ENCODE assay signal across 12 mouse cellular contexts in the genomic region with DNA sequence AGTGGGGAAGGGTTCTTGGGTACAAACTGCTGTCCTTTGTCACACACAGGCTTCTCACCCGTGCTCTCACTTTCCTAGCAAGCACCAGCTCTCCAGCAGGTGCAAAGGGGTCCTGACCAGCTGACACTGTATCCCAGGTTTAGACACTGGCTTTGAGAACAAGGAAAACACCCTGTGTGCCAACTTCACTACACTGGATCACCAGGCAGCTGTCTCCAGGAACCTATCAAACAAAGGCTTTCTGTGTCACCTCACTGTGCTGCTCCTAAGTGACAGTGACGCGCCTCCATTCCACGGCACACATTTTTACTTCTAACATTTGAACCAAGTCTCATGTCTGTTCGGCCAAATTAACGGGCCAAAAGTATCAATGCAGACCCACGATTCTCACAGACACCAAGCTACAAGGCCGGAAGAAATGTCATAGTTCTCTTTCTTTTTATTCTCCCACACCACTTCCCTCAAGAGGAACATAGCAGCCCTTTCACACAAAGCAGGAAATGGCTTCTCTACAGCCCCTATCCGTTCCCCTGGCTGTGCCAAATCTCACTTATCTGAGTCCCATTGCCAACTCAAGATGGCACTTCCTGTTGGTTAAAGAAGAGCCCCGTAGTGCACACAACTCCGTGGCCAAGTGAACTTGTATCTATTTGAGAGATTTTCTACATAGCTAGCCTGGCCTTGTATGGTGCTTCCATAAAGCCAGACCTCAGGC. TPM values are rescaled to one million over a fixed set of nuclear protein-coding genes. Genes with fewer than 3 reads are reported as not detected.
DNase-seq lines count a peak whose midpoint lies in the region; ATAC-seq and TF ChIP-seq lines count a peak whose summit lies in the region.
"Had no signal": no experiment of that assay in that cellular context is flagged by ENCODE, and none has a peak within 500 bp of the region (broad histone marks: within the 10 kb centered on the region; RNA-seq: fewer than 3 reads in every experiment).

No protein-coding gene starts in this region.

- TF ChIP-seq POLR2A in cortical plate, adult 2 months (IDR thresholded peaks at IDR 0.05; ENCODE audit: extremely low read depth, insufficient read depth, low read length) = no peak

- H3K36me3 ChIP-seq in heart, embryonic 16.5 days (ENCODE audit: control insufficient read depth, insufficient read depth) = peaks cover 13% of the 10 kb centered on the region
- peaks cover 92% of the 10 kb centered on the region for H3K36me3 ChIP-seq in megakaryocyte, embryonic 14.5 days (replicated peaks; ENCODE audit: low read length)

- DNase-seq in heart, adult 9 months (ENCODE audit: low spot score in 2 of 2) = no peak
- DNase-seq in CD4-positive helper T cell, adult 2 months (ENCODE audit: low read depth, low spot score) = peak; percentile 54
- no peak for DNase-seq in layer of hippocampus, adult 9-11 months
- no peak for DNase-seq in cerebellum, postnatal 36 days
- DNase-seq in urinary bladder, postnatal 10 days (ENCODE audit: low spot score) = no peak
- DNase-seq: cerebellum, adult 11-12 months; gastrocnemius, postnatal 25 days had no signal

- no peaks in the 10 kb centered on the region for H3K27me3 ChIP-seq in heart, embryonic 16.5 days (ENCODE audit: control insufficient read depth, insufficient read depth, low read length)
- peaks cover 2% of the 10 kb centered on the region for H3K27me3 ChIP-seq in megakaryocyte, embryonic 14.5 days (replicated peaks)

- no peak overlapping the region for H3K4me2 ChIP-seq in heart, embryonic 16.5 days (ENCODE audit: low read depth, low read length)

- no peaks in the 10 kb centered on the region for H3K9me3 ChIP-seq in heart, embryonic 16.5 days (replicated peaks; ENCODE audit: control insufficient read depth, low read length)
- H3K9me3 ChIP-seq in megakaryocyte, embryonic 14.5 days = no peaks in the 10 kb centered on the region
- H3K9me3 ChIP-seq: G1E had no signal

- H3K27ac ChIP-seq in heart, embryonic 16.5 days (ENCODE audit: low read length) = peak overlapping the region; percentile 51; the same call in 1 of the 2 replicates
- 0 out of 2 replicates have a peak overlapping the region, but pooled peaks have one; percentile 12 for H3K27ac ChIP-seq in cortical plate, adult 2 months (ENCODE audit: insufficient read depth, low read length)

- no peak for TF ChIP-seq CTCF in cortical plate, adult 2 months (IDR thresholded peaks at IDR 0.05; ENCODE audit: extremely low read depth, insufficient read depth, low read length)

- WGBS in heart, embryonic 16.5 days = 44% methylated on average over 11 of the region's 11 CpGs

- no peak overlapping the region for H3K4me3 ChIP-seq in heart, embryonic 16.5 days (ENCODE audit: low read length)
- no peak overlapping the region for H3K4me3 ChIP-seq in cortical plate, adult 2 months (ENCODE audit: insufficient read depth, low read length)
- H3K4me3 ChIP-seq in megakaryocyte, embryonic 14.5 days (replicated peaks) = peak overlapping the region; percentile 75
- H3K4me3 ChIP-seq: myocyte had no signal

- peak overlapping the region; percentile 38; the same call in 1 of the 2 replicates for H3K9ac ChIP-seq in heart, embryonic 16.5 days (ENCODE audit: low read length)

- ATAC-seq in heart, embryonic 16.5 days (replicated peaks; ENCODE audit: extremely low read depth, insufficient read depth, low FRiP score) = peak; percentile 25; the same call in 1 of the 2 replicates

- H3K4me1 ChIP-seq in heart, embryonic 16.5 days (ENCODE audit: control insufficient read depth, insufficient read depth, low read length) = peaks cover 10% of the 10 kb centered on the region
- H3K4me1 ChIP-seq in cortical plate, adult 2 months (ENCODE audit: control insufficient read depth, insufficient read depth, low read length) = no peaks in the 10 kb centered on the region
- H3K4me1 ChIP-seq in megakaryocyte, embryonic 14.5 days = peaks cover 27% of the 10 kb centered on the region

RNA-seq across cellular contexts. Expression of a gene that starts 41.7 kb away (rescaled TPM):
- 7.5 and 8.3 TPM in 2 replicates for polyA plus RNA-seq in heart, embryonic 16.5 days (2015; fragmentation: Nextera tagmentation; extraction: Ambion mirVana)
- polyA plus RNA-seq in cortical plate, adult 2 months (2012; rRNA removed) = 18.1 and 18.9 TPM in 2 replicates
- 2.6 and 8.1 TPM in 2 replicates for polyA plus RNA-seq in megakaryocyte, embryonic 14.5 days (2012; ENCODE audit: insufficient read depth, low replicate concordance)
